Mouse (Mus musculus) adrenal gland, postnatal 4 days (tissue): Measurements from ENCODE around the gene R3hdm4. TPM values are rescaled to one million over a fixed set of nuclear protein-coding genes. Genes with fewer than 3 reads are reported as not detected.
"Not testable (repeated sequence)": the region's sequence is repeated elsewhere in the genome, so short reads cannot be mapped to it uniquely, and the experiment has no call there.

Experiments used
- DNase-seq, 2 experiments: peaks; one replicate each; pipeline ENCODE4 v3.0.0; 2021 to 2022; ENCODE audit warnings: low spot score in 2 of 2, mixed read lengths in 2 of 2
- long read RNA-seq, 2 experiments: library from polyadenylated mRNA; stranded (forward); transcript quantifications; one replicate each; pipeline ENCODE4 v2.0.0; 2021
- total RNA-seq, 2 experiments: library from RNA; stranded (reverse); gene quantifications; 2 replicates each; pipeline ENCODE4 v1.2.3; 2021

Gene R3hdm4
- total RNA-seq: 100 to 1,000 TPM; 119 to 133 TPM
- long read RNA-seq, experiment 1, transcript R3hdm4-201 (8 exons, 1,898 nt): major isoform, 65 of 101 reads
- long read RNA-seq, experiment 1, partial matches to known transcripts: 5 of 101 reads
- long read RNA-seq, experiment 1, other reads (novel, unspliced or antisense): 31 of 101 reads
- long read RNA-seq, experiment 2, transcript R3hdm4-201 (8 exons, 1,898 nt): major isoform, 114 of 150 reads
- long read RNA-seq, experiment 2, partial matches to known transcripts: 19 of 150 reads
- long read RNA-seq, experiment 2, other reads (novel, unspliced or antisense): 17 of 150 reads

- no peak for DNase-seq
Measured at GRCm38 (mm10) chr10:79920958-79921535, at the start of gene R3hdm4. Gene R3hdm4, minus strand, starts transcription at chr10:79921208.

GRCm38 (mm10) chr10:79970415-79971182 lies 49.6 kb upstream of the R3hdm4 start, which contains the start of gene Grin3b:
Gene Grin3b, plus strand, starts transcription at chr10:79970715.
- DNase-seq: no peak

DNA sequence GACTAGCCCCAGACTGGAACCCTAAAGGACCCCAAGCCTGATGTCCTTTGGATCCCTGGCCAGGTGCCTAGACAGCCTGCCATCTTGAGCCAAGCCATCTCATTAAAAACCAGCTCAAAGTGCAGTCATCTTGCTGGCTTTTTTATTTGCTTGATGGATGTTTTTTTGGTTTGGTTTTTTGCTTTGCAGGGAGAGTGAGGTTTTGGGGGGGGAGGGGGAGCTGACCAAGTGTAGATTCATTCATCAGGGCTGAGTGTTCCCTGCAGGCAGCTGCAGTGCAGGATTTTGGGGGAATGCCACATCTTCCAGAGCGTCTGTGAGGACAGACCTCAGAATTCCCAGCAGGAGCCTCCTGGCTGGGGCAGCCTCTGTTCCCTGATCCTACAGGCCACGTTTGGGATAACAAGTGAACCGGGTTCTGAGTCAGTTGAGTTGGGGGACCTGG lies 48.1 kb upstream of the R3hdm4 start:
- no peak for DNase-seq

DNA sequence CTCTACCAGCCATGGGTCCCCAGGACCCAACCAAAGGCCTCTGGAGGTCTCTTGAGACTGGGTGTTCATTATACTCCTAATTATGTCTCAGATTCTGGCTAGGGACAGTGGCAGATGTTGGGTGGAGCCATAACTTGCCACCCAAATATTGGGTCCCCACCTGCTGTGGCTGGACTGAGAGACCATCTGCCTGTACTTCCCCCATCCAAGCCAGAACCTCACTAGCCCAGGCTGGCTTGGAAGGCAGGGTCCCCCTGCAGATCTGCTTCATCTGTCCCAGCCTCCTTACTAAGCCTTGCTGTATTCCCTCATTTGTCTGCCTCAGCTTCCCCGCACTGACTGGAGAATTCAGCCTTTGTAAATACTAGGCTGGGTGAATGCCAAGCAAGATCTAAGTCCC lies 47.2 kb upstream of the R3hdm4 start:
- no peak for DNase-seq

GRCm38 (mm10) chr10:79966886-79967400 lies 45.9 kb upstream of the R3hdm4 start:
- no peak for DNase-seq

- DNase-seq: no peak
Measured at GRCm38 (mm10) chr10:79965325-79965724, 44.3 kb upstream of the R3hdm4 start.

GRCm38 (mm10) chr10:79964727-79965126 lies 43.7 kb upstream of the R3hdm4 start:
- no peak for DNase-seq

- DNase-seq: no peak
Measured at GRCm38 (mm10) chr10:79960671-79961294, 39.8 kb upstream of the R3hdm4 start.

DNA sequence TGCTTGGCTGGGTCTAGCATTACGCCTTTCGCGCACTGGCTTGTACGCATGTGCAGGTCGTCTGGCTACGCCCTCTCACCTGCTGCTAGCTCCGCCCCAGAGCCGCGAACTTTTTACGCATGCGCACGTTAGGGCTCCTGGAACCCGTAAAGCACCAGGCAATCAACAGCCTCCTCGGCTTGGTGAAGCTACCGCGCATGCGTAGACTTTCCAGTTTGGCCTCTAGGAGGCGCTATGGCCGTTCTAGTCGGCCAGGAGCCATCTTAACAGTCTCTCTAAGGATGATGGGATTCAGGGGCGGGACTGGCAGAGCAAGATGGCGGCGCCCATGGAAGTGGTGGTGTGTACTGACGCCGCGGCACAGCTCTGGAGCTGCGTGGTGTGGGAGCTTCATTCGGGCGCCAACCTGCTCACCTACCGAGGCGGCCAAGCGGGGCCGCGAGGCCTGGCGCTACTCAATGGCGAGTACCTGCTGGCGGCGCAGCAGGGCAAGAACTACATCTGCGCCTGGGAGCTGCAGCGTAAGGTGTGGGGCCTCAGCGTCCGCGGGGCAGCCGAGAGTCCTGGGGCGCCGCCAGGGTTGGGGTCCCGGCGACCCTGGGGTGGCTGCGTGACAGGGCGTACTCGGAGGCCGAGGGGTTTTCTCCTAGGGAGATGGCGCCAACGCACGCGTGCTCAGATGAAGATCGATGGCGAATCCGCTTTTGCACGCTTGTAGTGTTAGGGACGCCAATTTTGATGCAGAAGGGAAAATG lies 39.0 kb upstream of the R3hdm4 start, which contains the start of gene Wdr18:
Gene Wdr18 (plus strand): TSS at position 306 of the 755 bp plus-strand sequence.
- peak; percentile 97 to 99 for DNase-seq

GRCm38 (mm10) chr10:79959412-79959811 lies 38.4 kb upstream of the R3hdm4 start:
- DNase-seq: not testable (repeated sequence)

GRCm38 (mm10) chr10:79958140-79958816 lies 37.3 kb upstream of the R3hdm4 start:
- DNase-seq: peak; percentile 61 to 74

- DNase-seq: no peak
Measured at GRCm38 (mm10) chr10:79956643-79957154, 35.7 kb upstream of the R3hdm4 start.

DNA sequence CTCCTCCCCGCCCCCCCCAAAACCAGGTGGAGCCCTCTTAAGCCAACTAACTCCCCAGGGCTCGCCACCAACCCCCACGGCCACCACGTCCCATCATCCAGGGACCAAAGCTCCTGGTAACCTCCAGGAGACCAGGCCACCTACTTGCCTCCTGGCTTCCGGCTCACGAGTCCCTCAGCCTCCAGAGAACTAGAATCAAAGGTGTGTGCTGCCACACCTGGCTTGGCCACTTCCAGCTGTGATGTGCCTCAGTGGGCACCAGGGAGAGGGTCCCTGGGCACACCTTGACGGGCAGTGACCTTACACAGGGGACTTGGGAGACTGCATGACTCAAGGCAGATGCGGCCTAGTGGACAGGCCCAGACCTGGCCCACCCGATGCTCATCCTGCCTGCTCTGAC lies 34.7 kb upstream of the R3hdm4 start:
- DNase-seq: no peak

- no peak for DNase-seq
Measured at GRCm38 (mm10) chr10:79953946-79954345, 32.9 kb upstream of the R3hdm4 start.

GRCm38 (mm10) chr10:79950661-79951060 lies 29.7 kb upstream of the R3hdm4 start:
- DNase-seq: no peak

GRCm38 (mm10) chr10:79949873-79950272 lies 28.9 kb upstream of the R3hdm4 start:
- no peak for DNase-seq

- no peak for DNase-seq
Measured at GRCm38 (mm10) chr10:79947502-79947901, 26.5 kb upstream of the R3hdm4 start.

DNA sequence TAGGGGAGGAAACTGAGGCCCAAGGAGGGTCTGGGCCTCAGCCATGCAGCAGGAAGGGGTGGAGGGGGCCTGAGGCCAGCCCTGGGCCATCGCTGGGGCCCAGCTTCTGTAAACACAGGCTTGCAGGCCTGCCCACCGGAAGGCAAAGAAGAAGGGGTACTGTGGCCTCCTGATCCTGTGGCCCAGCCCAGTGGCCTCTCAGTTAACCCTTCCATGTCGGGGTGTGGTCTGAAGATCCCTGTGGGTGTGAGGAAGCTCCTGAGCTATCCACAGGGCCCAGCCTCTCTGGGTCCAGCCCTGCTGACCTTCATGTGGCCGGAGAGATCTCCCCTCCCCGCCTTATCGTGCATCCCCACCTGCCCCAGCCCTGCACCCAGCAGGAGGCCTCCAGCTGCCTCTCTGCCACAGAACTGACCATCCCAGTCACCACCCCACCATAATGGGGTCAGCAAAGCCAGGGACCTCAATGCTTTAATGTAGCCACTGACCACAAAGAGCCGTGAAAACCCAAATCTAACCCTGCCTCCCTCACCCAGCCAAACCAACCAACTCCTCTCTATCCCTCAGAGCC lies 25.8 kb upstream of the R3hdm4 start:
- DNase-seq: no peak

DNA sequence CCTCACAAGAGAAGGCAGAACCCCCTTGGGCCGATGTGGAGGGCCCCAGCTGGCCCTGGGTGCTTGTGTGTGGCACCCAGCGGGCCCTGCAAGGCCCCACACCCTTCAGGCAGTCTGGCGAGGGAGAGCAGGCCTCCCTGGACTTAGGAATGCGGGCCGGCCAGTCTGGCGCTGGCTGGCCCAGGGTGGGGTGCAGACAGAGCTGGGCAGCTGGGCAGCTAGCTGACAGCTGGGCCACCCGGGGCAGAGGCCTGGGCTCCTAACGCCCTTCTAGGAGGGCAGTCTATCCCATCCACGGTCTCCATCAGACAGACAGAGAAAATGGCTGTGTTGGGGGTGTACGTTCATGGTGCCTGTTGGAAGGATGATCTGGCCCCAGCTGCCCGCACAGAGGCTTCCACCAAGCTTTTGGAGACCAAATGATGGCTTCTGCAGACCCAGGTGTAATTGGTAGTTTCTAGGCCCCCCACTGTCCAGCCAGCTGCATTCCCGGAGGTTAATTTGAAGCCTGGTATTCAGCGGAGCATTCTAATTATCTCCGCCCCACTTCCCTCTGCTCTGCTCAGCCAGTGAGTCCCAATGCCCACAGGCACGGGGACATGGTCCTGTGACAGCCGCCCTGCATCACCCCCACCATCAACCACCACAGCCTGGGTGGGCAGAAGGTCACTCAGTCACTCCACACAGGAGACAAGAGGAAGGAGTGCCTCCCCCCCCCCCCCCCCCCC lies 24.7 kb upstream of the R3hdm4 start:
- DNase-seq: no peak
